In genomic region chr11:69984431-69984830, GRCm38 (mm10) we compare ENCODE assay signal across 12 mouse cellular contexts.
"Had no signal": no experiment of that assay in that cellular context is flagged by ENCODE, and none has a peak within 500 bp of the region (broad histone marks: within the 10 kb centered on the region; RNA-seq: fewer than 3 reads in every experiment).

No protein-coding gene starts in this region.

- DNase-seq: kidney, adult 2 months; kidney, postnatal 14 days; layer of hippocampus, adult 9-11 months; layer of hippocampus, postnatal 36 days; lung, adult 2 months; lung, postnatal 36 days; midbrain, embryonic 14.5 days; right cerebral cortex, postnatal 14 days; thymus, postnatal 36 days had no signal

- H3K27me3 ChIP-seq: kidney, embryonic 15.5 days; liver, embryonic 15.5 days; neural tube, embryonic 13.5 days had no signal

- H3K4me3 ChIP-seq: liver, embryonic 15.5 days; neural tube, embryonic 13.5 days had no signal

- H3K9me3 ChIP-seq: kidney, embryonic 15.5 days; liver, embryonic 15.5 days; neural tube, embryonic 13.5 days had no signal

- H3K27ac ChIP-seq: kidney, embryonic 15.5 days; liver, embryonic 15.5 days; neural tube, embryonic 13.5 days had no signal
